In genomic region chr7:118914561-118915165, GRCm38 (mm10) we compare ENCODE assay signal across 17 mouse cellular contexts. TPM values are rescaled to one million over a fixed set of nuclear protein-coding genes. Genes with fewer than 3 reads are reported as not detected.
A peak's percentile ranks its signal among the peaks of the same experiment; 100 is the strongest.
DNase-seq lines count a peak whose midpoint lies in the region; ATAC-seq and TF ChIP-seq lines count a peak whose summit lies in the region.
"Had no signal": no experiment of that assay in that cellular context is flagged by ENCODE, and none has a peak within 500 bp of the region (broad histone marks: within the 10 kb centered on the region; RNA-seq: fewer than 3 reads in every experiment).

No protein-coding gene starts in this region.

- ATAC-seq in heart, postnatal 0 days (ENCODE audit: insufficient read depth, low read depth), result no peak
- ATAC-seq: CD4-positive, CD25-positive, alpha-beta regulatory T cell, adult 4 months had no signal

- H3K4me3 ChIP-seq in heart, postnatal 0 days (ENCODE audit: low read depth, low read length), result no peak overlapping the region
- H3K4me3 ChIP-seq: forebrain, embryonic 10.5 days; heart, embryonic 15.5 days; limb, embryonic 13.5 days; liver, embryonic 15.5 days; megakaryocyte, embryonic 14.5 days; neural tube, embryonic 12.5 days had no signal

- peak; percentile 17; the same call in 1 of the 2 replicates for TF ChIP-seq CTCF in heart, postnatal 0 days (IDR thresholded peaks at IDR 0.05; ENCODE audit: low read depth)

- no peaks in the 10 kb centered on the region for H3K27me3 ChIP-seq in heart, postnatal 0 days (ENCODE audit: control insufficient read depth, insufficient read depth, low read length)
- H3K27me3 ChIP-seq: heart, embryonic 15.5 days; liver, embryonic 15.5 days; neural tube, embryonic 12.5 days had no signal

- H3K36me3 ChIP-seq in heart, postnatal 0 days (replicated peaks; ENCODE audit: control insufficient read depth, insufficient read depth, low read length), result no peaks in the 10 kb centered on the region
- H3K36me3 ChIP-seq: forebrain, embryonic 10.5 days; heart, embryonic 15.5 days; limb, embryonic 13.5 days; liver, embryonic 15.5 days; neural tube, embryonic 12.5 days had no signal

- intact Hi-C loops in heart, postnatal 10 days (cut with DNase I), result no loop called here

- H3K4me2 ChIP-seq in heart, postnatal 0 days (ENCODE audit: low read depth, low read length), result no peak overlapping the region
- H3K4me2 ChIP-seq: heart, embryonic 15.5 days; limb, embryonic 13.5 days; liver, embryonic 15.5 days; neural tube, embryonic 12.5 days had no signal

- TF ChIP-seq EP300 in heart, postnatal 0 days (IDR thresholded peaks at IDR 0.05; ENCODE audit: low read depth), result no peak

- no peak overlapping the region for H3K9ac ChIP-seq in heart, postnatal 0 days (replicated peaks; ENCODE audit: low read depth, low read length)
- H3K9ac ChIP-seq: heart, embryonic 15.5 days; limb, embryonic 13.5 days; liver, embryonic 15.5 days; neural tube, embryonic 12.5 days had no signal

- 78% methylated on average over 7 of the region's 7 CpGs for whole genome bisulfite sequencing in heart, postnatal 0 days

- H3K4me1 ChIP-seq in heart, postnatal 0 days (ENCODE audit: control insufficient read depth, insufficient read depth), result no peaks in the 10 kb centered on the region
- H3K4me1 ChIP-seq: limb, embryonic 13.5 days; liver, embryonic 15.5 days; megakaryocyte, embryonic 14.5 days had no signal

- DNase-seq in heart, postnatal 0 days (ENCODE audit: low spot score), result no peak
- DNase-seq in heart, postnatal 10 days, result no peak
- peak; percentile 45 to 55 for DNase-seq in adrenal gland, postnatal 36 days
- DNase-seq in brain, adult 2 months (ENCODE audit: low read depth, low spot score), result peak; percentile 67
- peak; percentile 54 to 73 for DNase-seq in cerebellum, postnatal 14 days
- no peak for DNase-seq in testis, postnatal 10 days (ENCODE audit: low spot score)
- no peak for DNase-seq in kidney, adult 18-20 months
- DNase-seq: gastrocnemius, postnatal 36 days; kidney, adult 9 months; thymus, adult 18-20 months had no signal

- H3K9me3 ChIP-seq in heart, postnatal 0 days (replicated peaks; ENCODE audit: control insufficient read depth, low read length), result no peaks in the 10 kb centered on the region; the same call in 1 of the 2 replicates
- H3K9me3 ChIP-seq: forebrain, embryonic 10.5 days; heart, embryonic 15.5 days; limb, embryonic 13.5 days; liver, embryonic 15.5 days; neural tube, embryonic 12.5 days had no signal

- H3K27ac ChIP-seq in heart, postnatal 0 days (ENCODE audit: low read depth), result no peak overlapping the region
- H3K27ac ChIP-seq: forebrain, embryonic 10.5 days; heart, embryonic 15.5 days; limb, embryonic 13.5 days; liver, embryonic 15.5 days; neural tube, embryonic 12.5 days had no signal

RNA-seq across cellular contexts. Expression of gene Knop1, which starts 58.6 kb away (rescaled TPM):
- total RNA-seq in heart, postnatal 0 days (2014; rRNA removed; ENCODE audit: low replicate concordance), result 11.9 and 20.0 TPM in 2 replicates
- 39.4 and 40.3 TPM in 2 replicates for polyA plus RNA-seq in heart, postnatal 0 days (2015; fragmentation: Nextera tagmentation; extraction: Ambion mirVana)
- total RNA-seq in heart, postnatal 10 days (2021), result 10 to 100 TPM; 20.0 to 25.5 TPM
- 10 to 100 TPM; 48.6 to 68.5 TPM for total RNA-seq in adrenal gland, postnatal 36 days (2021)

RNA-seq across cellular contexts. Expression of gene Iqck, which starts 59.1 kb away (rescaled TPM):
- 0.66 TPM in 1 of 2 replicates, not detected in the other for total RNA-seq in heart, postnatal 0 days (2014; rRNA removed; ENCODE audit: low replicate concordance)
- 0.67 and 0.84 TPM in 2 replicates for polyA plus RNA-seq in heart, postnatal 0 days (2015; fragmentation: Nextera tagmentation; extraction: Ambion mirVana)
- total RNA-seq in heart, postnatal 10 days (2021), result under 1 TPM; 0.45 to 0.74 TPM
- 10 to 100 TPM; 18.4 to 20.5 TPM for total RNA-seq in adrenal gland, postnatal 36 days (2021)

Comparison
In these comparisons a context has a peak if more than half of its experiments do, and no peak if none do; other contexts are left out.
1. DNase-seq: peak in adrenal gland, postnatal 36 days (2 of 2), brain, adult 2 months (single experiment) and cerebellum, postnatal 14 days (2 of 2); none in heart, postnatal 0 days (single experiment), heart, postnatal 10 days (0 of 2), testis, postnatal 10 days (single experiment) and kidney, adult 18-20 months (single experiment).
2. RNA of gene Iqck, which starts 59.1 kb away (total RNA-seq): 18.4 to 20.5 TPM in adrenal gland, postnatal 36 days; 0.45 to 0.74 TPM in heart, postnatal 10 days and 0.66 TPM in heart, postnatal 0 days; every median in the first group is over 10 times any median in the second.